Mouse (Mus musculus) liver, adult 2 months (tissue): Measurements from ENCODE around the gene Fam102a. TPM values are rescaled to one million over a fixed set of nuclear protein-coding genes. Genes with fewer than 3 reads are reported as not detected.

Source experiments
- DNase-seq: peaks from one replicate; pipeline ENCODE4 v3.0.0-alpha.2; 2011; ENCODE audit warnings: low read depth, low spot score; ENCODE audit errors: extremely low read depth
- H3K27ac ChIP-seq: fragments of 200-500 bp; replicated peaks from 2 replicates; pipeline ENCODE4 v1.5.1; 2012; ENCODE audit warnings: low read depth, mild to moderate bottlenecking, control low read depth, inconsistent platforms, low read length; ENCODE audit not compliant: insufficient read depth
- H3K27me3 ChIP-seq: fragments of 200-500 bp; 2 replicates; pipeline ENCODE4 v1.6.1; 2012; ENCODE audit warnings: mild to moderate bottlenecking, moderate library complexity, low read length, inconsistent platforms; ENCODE audit not compliant: control insufficient read depth, insufficient read depth
- H3K36me3 ChIP-seq: fragments of 200-500 bp; 2 replicates; pipeline ENCODE4 v1.6.1; 2012; ENCODE audit warnings: low read length, inconsistent platforms; ENCODE audit not compliant: control insufficient read depth, insufficient read depth
- H3K4me1 ChIP-seq: fragments of 200-500 bp; 2 replicates; pipeline ENCODE4 v1.6.1; 2011; ENCODE audit warnings: low read length; ENCODE audit not compliant: control insufficient read depth, insufficient read depth
- H3K4me3 ChIP-seq: fragments of 200-500 bp; 2 replicates; pipeline ENCODE4 v1.5.1; 2011; ENCODE audit warnings: low read depth, mild to moderate bottlenecking, control low read depth, low read length, moderate library complexity; ENCODE audit not compliant: insufficient read depth
- H3K79me2 ChIP-seq: fragments of 200-500 bp; 2 replicates; pipeline ENCODE4 v1.6.1; 2012; ENCODE audit warnings: inconsistent platforms, mild to moderate bottlenecking, low read length, moderate library complexity; ENCODE audit not compliant: control insufficient read depth, insufficient read depth
- H3K9ac ChIP-seq: fragments of 200-500 bp; 2 replicates; pipeline ENCODE4 v1.6.1; 2012; ENCODE audit warnings: low read depth, mild to moderate bottlenecking, control low read depth, inconsistent platforms, low read length
- CTCF ChIP-seq: fragments of 200-500 bp; IDR thresholded peaks from 2 replicates; pipeline ENCODE4 v1.5.1; 2011; ENCODE audit warnings: low read depth, low read length, control low read depth
- POLR2A ChIP-seq: fragments of 200-500 bp; IDR thresholded peaks from 2 replicates; pipeline ENCODE4 v1.6.1; 2011; ENCODE audit warnings: low read length, control low read depth; ENCODE audit not compliant: insufficient read depth; ENCODE audit errors: extremely low read depth
- WGBS: fragments of 180-500 bp; shearing (Covaris S2); methylation state at CpG from one replicate; pipeline ENCODE4 v1.1.7; 2018; 5-methylcytosine and 5-hydroxymethylcytosine counted together
- polyA plus RNA-seq: library from polyadenylated mRNA; depleted of rRNA; stranded (reverse); fragments of >200 nt; gene quantifications from 2 replicates; pipeline ENCODE4 v1.2.3, GENCODE M21; 2012
- total RNA-seq: library from RNA; depleted of rRNA; stranded (reverse); fragments of >200 nt; gene quantifications from 2 replicates; pipeline ENCODE4 v1.2.3, GENCODE M21; 2014

Fam102a gene
- total and polyA plus RNA-seq, 2 experiments = 7.0 to 11.0 TPM

DNA sequence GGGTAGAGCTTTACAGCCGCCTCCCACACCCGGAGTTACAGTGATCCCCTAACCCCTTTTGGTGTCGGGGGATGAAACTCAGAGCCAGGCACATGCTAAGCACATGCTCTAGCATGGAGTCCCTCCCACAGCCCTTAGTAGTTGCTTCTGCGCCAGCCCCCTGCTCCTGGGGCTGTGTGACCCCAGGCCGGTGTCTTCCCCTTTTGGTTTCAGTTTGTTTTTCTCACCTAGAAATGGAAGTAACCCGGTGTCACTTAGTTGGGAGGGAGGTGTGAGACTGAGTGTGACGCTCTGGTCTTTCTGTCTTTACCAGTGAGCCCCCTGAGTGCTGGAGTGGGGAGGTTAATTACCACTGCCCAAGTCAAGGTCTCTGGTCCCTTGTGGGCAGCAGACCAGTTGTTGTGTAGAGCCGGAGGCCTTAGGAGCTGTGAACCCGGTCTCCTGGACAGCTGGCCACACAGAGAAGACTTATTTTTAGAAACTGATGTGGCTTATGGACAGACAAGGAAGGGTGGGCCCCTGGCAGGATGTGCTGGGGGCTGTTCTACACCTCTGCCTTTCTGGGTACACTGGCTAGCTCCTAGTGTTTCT is 52.7 kb downstream of the Fam102a start:
- TF ChIP-seq POLR2A (no peak), CTCF (no peak)
- Histone ChIP-seq H3K4me3 (peak overlapping the region; percentile 72; the same call in 1 of the 2 replicates), H3K27ac (no peak overlapping the region), H3K4me1 (peaks cover 13% of the 10 kb centered on the region), H3K36me3 (no peaks in the 10 kb centered on the region), H3K27me3 (no peaks in the 10 kb centered on the region), H3K79me2 (no peaks in the 10 kb centered on the region), H3K9ac (peak overlapping the region; percentile 26)
- no peak for DNase-seq
- WGBS = 57% methylated on average over 9 of the region's 9 CpGs

DNA sequence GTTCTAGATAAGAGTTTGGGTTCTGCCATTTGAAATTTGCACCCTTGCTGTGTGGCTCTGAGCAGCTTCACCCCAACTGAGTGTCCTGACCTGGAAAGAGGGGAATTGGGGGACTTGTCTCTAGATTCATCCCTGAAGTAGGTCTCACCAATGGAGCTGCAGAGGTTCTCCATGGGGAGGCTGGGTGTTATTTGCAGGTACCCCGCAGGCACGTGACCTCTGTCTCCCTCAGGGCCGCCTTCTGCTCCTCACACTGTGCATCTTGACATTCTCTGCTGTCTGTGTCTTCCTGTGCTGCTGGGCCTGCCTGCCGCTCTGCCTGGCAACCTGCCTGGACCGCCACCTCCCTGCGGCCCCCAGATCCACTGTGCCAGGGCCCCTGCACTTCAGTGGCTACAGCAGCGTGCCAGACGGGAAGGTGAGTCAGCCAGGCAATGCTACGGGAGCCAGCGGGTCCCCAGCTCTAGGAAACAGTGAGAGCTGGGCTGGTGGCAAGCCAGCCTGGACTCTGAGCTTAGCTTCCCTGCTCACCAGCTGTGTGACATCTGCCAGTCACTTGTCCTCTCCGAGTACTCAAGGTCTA is 54.2 kb downstream of the Fam102a start:
- H3K4me3 ChIP-seq = no peak overlapping the region
- peaks cover 12% of the 10 kb centered on the region for H3K4me1 ChIP-seq
- H3K36me3 ChIP-seq = no peaks in the 10 kb centered on the region
- H3K79me2 ChIP-seq = no peaks in the 10 kb centered on the region
- no peaks in the 10 kb centered on the region for H3K27me3 ChIP-seq
- peak; percentile 49 for DNase-seq
- no peak overlapping the region; the same call in 1 of the 2 replicates for H3K27ac ChIP-seq
- TF ChIP-seq CTCF (no peak), POLR2A (no peak)
- 44% methylated on average over 11 of the region's 11 CpGs for WGBS
- H3K9ac ChIP-seq = peak overlapping the region; percentile 17; the same call in 1 of the 2 replicates

DNA sequence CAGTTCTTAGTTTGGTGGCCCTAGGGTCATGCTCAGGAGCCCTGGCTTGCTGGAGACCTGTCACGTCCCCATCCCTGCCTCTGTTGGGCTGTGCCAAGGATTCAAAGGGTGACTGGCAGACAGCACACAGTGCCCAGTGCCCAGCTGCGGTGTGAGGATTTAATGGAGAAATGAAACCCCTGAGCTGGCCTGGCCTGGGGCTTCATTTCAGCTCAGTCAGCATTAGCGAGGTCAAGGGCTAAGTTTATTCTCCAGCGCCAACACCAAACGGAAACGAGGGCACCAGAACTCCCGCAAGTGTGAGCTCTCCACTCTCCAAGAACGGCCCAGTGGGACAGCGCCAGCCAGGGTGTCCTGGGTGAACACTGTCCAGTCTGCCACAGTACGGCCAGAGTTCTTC is 55.1 kb downstream of the Fam102a start:
- H3K9ac ChIP-seq = no peak overlapping the region
- peaks cover 12% of the 10 kb centered on the region for H3K4me1 ChIP-seq
- no peaks in the 10 kb centered on the region for H3K36me3 ChIP-seq
- H3K79me2 ChIP-seq = no peaks in the 10 kb centered on the region
- H3K4me3 ChIP-seq = no peak overlapping the region
- peak; percentile 91 for DNase-seq
- 14% methylated on average over 10 of the region's 10 CpGs for WGBS
- TF ChIP-seq CTCF (no peak), POLR2A (no peak)
- H3K27me3 ChIP-seq = no peaks in the 10 kb centered on the region
- peak overlapping the region; percentile 46 for H3K27ac ChIP-seq

DNA sequence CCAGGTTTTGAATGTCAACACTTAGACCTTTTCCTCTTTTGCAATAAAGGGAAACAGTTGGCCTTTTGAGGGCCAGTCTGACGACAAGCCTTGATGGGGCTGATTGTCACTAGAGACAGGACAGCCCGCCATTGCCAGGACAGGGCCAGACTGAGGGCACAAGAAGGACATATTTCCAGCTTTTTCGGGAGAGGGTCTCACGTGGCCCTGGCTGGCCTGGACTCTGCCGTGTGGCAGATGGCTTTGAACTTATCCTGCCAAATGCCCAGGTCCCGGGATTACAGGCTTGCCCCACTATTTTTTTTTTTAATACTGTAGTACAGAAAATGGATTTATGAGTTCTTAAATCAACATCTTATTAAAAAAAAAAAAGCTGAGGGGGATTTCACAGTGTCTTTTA is 56.1 kb downstream of the Fam102a start:
- no peaks in the 10 kb centered on the region for H3K36me3 ChIP-seq
- no peak overlapping the region for H3K27ac ChIP-seq
- WGBS = 86% methylated on average over 6 of the region's 6 CpGs
- H3K27me3 ChIP-seq = no peaks in the 10 kb centered on the region
- H3K9ac ChIP-seq = no peak overlapping the region
- no peak for TF ChIP-seq POLR2A
- no peak for TF ChIP-seq CTCF
- no peaks in the 10 kb centered on the region for H3K79me2 ChIP-seq
- no peak for DNase-seq
- H3K4me3 ChIP-seq = no peak overlapping the region
- H3K4me1 ChIP-seq = peaks cover 12% of the 10 kb centered on the region

DNA sequence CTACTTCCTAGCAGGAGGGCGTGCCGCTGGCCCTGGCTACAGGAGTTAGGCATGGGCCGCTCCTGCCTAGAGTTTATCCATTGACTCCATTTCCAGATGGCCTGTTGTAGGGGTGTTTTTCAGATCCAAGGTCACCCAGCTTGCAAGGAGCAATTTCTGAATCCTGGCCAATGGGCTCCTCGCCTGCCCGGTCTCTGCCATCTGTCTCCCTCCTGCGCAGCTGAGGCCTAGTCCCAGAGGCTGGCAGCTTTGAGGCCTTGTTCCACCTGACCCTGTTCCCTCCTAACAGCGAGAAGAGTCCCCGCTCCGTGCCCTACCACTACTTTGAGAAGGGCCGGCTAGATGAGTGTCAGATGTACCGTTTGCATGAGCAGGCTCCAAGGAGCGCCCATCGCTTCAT is 61.6 kb downstream of the Fam102a start:
- WGBS = 96% methylated on average over 13 of the region's 13 CpGs
- DNase-seq = no peak
- H3K27me3 ChIP-seq = no peaks in the 10 kb centered on the region

DNA sequence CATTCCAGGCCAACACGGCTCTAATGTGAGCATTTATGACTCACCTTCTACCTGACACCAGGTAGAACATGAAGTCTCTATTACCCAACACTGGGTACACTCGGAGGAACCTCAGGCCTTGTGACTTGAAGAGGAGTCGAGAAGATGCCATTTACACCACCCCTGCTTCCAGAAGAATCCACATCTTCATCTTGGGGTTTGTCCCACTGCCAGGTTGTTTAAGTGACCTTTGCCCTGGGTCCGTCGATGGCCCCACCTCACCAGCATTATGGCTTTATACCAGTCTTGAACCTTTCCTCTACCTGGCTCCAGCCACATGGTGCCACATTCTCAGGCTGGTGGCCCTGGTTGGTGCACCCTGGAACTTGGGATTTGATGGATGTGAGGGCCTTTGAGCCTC is 62.1 kb downstream of the Fam102a start:
- Histone ChIP-seq H3K4me1 (no peaks in the 10 kb centered on the region), H3K79me2 (no peaks in the 10 kb centered on the region), H3K9ac (no peak overlapping the region), H3K36me3 (no peaks in the 10 kb centered on the region), H3K27ac (no peak overlapping the region), H3K27me3 (no peaks in the 10 kb centered on the region), H3K4me3 (no peak overlapping the region)
- DNase-seq = no peak
- TF ChIP-seq CTCF (no peak), POLR2A (no peak)
- WGBS = 80% methylated on average over 5 of the region's 5 CpGs

More for the DNA sequence above, 61.6 kb downstream of the Fam102a start:
- no peak overlapping the region for H3K27ac ChIP-seq
- no peaks in the 10 kb centered on the region for H3K36me3 ChIP-seq
- TF ChIP-seq POLR2A (no peak), CTCF (no peak)
- no peak overlapping the region for H3K9ac ChIP-seq
- no peaks in the 10 kb centered on the region for H3K79me2 ChIP-seq
- H3K4me1 ChIP-seq = no peaks in the 10 kb centered on the region
- no peak overlapping the region for H3K4me3 ChIP-seq
